Mouse (Mus musculus) heart, embryonic 11.5 days (tissue): Measurements from ENCODE around the gene Ier5l. TPM values are rescaled to one million over a fixed set of nuclear protein-coding genes. Genes with fewer than 3 reads are reported as not detected.
A peak's percentile ranks its signal among the peaks of the same experiment; 100 is the strongest.

Source experiments
- ATAC-seq: fragments of 200-750 bp; cut with Nextera tagmentation; replicated peaks from 2 replicates; pipeline ENCODE4 v1.8.0; 2017; ENCODE audit warnings: moderate library complexity; ENCODE audit not compliant: insufficient number of reproducible peaks, low FRiP score, low TSS enrichment
- H3K27ac ChIP-seq: fragments of 300-500 bp; sonication (generic); 2 replicates; pipeline ENCODE4 v1.5.1; 2014; ENCODE audit warnings: mild to moderate bottlenecking, low read depth, low read length
- H3K27me3 ChIP-seq: fragments of 300-500 bp; sonication (generic); 2 replicates; pipeline ENCODE4 v1.6.1; 2014; ENCODE audit warnings: mild to moderate bottlenecking, low read length, mixed read lengths; ENCODE audit not compliant: control insufficient read depth, insufficient read depth
- H3K36me3 ChIP-seq: fragments of 300-500 bp; sonication (generic); 2 replicates; pipeline ENCODE4 v1.6.1; 2014; ENCODE audit warnings: mild to moderate bottlenecking, low read length, moderate library complexity, mixed read lengths; ENCODE audit not compliant: control insufficient read depth, insufficient read depth
- H3K4me1 ChIP-seq: fragments of 300-500 bp; sonication (generic); 2 replicates; pipeline ENCODE4 v1.6.1; 2014; ENCODE audit warnings: low read length; ENCODE audit not compliant: control insufficient read depth, insufficient read depth
- H3K4me2 ChIP-seq: fragments of 300-500 bp; sonication (generic); 2 replicates; pipeline ENCODE4 v1.6.1; 2014; ENCODE audit warnings: mild to moderate bottlenecking, moderate library complexity
- H3K4me3 ChIP-seq: fragments of 300-500 bp; sonication (generic); 2 replicates; pipeline ENCODE4 v1.5.1; 2014; ENCODE audit warnings: low read depth, low read length
- H3K9ac ChIP-seq: fragments of 300-500 bp; sonication (generic); 2 replicates; pipeline ENCODE4 v1.6.1; 2014; ENCODE audit warnings: mild to moderate bottlenecking, low read depth, low read length, moderate library complexity
- H3K9me3 ChIP-seq: fragments of 300-500 bp; sonication (generic); replicated peaks from 2 replicates; pipeline ENCODE4 v1.6.1; 2016; ENCODE audit warnings: low read length; ENCODE audit not compliant: control insufficient read depth
- WGBS: fragments of 180-500 bp; shearing (Covaris S2); extraction: QIAGEN DNeasy Blood & Tissue Kit; methylation state at CpG from one replicate; pipeline ENCODE4 v1.1.7; 2014; ENCODE audit not compliant: insufficient replicate concordance; 5-methylcytosine and 5-hydroxymethylcytosine counted together
- polyA plus RNA-seq: library from polyadenylated mRNA; unstranded; fragments of >200 nt; fragmentation: Nextera tagmentation; extraction: Ambion mirVana; gene quantifications from 2 replicates; pipeline ENCODE4 v1.2.1, GENCODE M21; 2014

Gene Ier5l
- polyA plus RNA-seq, 1 experiment from 2014 or later = 2.4 TPM

DNA sequence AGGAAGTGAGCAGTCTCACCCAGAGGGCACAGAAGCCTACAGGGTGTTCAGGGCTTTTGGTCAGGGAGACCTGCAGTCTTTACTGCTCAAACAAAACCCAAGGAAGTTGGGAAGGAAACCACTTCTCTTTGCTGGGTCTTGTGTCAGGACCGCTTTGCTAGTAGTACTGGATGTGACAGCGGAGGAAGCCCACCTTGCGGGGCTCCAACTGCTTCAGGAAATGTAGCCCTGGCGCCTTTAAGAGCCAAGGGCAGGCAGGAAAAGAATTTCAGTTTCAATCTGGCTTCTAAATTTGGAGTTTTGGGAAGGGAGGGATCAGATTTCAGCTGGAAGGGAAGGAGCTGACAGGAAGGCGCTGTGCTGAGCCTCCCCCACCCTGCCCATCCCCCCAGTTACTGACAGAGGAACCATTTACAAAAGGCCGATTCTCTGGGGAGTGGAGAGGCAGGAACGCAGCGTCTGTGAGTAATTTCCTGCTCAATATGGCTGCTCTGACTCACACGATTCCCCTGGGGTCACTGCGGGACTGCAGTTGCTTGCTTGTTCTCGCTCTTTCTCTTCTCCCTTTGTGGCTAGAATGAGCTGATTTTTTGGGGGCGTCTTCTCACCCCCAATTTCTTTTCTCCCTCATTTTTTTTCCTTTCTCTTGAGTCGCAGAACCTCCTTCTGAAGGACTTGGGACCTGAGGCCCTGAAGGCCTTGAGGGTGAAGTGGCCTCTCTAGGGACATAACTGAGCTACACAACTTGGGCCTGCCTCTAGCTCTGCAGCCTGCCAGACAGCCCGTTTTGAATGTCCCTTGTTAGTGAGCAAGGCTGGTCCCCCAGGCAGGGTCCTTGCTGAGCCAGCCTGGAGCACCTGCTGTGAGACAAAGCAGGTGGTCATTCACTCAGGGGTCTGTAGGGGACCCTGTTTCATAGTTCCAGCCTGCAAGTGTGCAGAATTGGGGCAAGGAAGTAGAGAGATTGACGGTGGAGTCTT is 32.2 kb downstream of the Ier5l start:
- peak overlapping the region; percentile 100 for H3K27ac ChIP-seq
- peak overlapping the region; percentile 86 for H3K4me2 ChIP-seq
- peak overlapping the region; percentile 89 for H3K9ac ChIP-seq
- H3K4me3 ChIP-seq = peak overlapping the region; percentile 41
- H3K27me3 ChIP-seq = no peaks in the 10 kb centered on the region
- peaks cover 72% of the 10 kb centered on the region for H3K4me1 ChIP-seq
- ATAC-seq = peak; percentile 57
- WGBS = 8% methylated on average over 15 of the region's 15 CpGs
- no peaks in the 10 kb centered on the region for H3K9me3 ChIP-seq
- peaks cover 24% of the 10 kb centered on the region for H3K36me3 ChIP-seq

DNA sequence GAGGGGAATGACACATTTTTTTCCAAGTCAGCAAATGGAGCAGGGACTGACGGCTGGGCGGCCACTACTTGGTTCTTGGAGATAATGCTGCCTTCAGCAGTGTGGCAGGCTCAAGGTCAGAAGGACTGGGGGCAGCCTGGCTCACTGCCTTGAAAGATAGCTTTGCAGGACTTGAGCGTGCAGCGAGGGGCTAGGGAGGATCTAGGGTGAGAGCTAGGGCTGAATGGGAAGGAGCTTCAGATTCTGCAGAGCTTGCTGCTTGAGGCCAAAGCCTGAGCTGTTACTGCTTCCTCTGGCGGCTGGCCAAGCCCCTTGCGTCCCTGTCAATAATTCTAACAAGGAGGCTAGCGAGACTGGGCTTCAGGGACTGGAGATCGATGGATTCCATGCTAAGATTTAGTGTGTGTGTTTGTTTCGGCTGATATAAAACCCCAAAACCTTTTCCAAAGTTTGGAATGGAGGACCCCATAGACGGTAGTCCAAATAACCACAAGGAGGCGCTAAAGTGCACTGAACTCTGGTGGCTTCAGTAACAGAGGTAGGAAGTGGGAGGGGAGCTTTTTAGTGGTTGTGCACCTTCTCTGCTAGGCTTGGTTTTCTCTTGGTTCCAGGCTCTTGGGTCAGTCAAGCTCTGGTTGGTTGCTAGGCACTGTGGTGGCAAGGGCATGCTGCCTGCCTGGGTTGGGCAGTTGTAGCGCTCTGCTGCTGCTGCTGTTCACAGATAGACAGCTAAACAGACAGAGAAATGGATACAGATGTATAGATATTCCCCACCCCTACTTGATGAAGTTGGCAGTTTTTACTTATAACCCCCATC is 33.1 kb downstream of the Ier5l start:
- peak overlapping the region; percentile 86 for H3K4me2 ChIP-seq
- peaks cover 24% of the 10 kb centered on the region for H3K36me3 ChIP-seq
- 11% methylated on average over 12 of the region's 12 CpGs for WGBS
- H3K4me1 ChIP-seq = peaks cover 67% of the 10 kb centered on the region
- peak overlapping the region; percentile 100 for H3K27ac ChIP-seq
- peak; percentile 50 for ATAC-seq
- peak overlapping the region; percentile 89 for H3K9ac ChIP-seq
- H3K4me3 ChIP-seq = peak overlapping the region; percentile 25; the same call in 1 of the 2 replicates
- no peaks in the 10 kb centered on the region for H3K9me3 ChIP-seq
- H3K27me3 ChIP-seq = no peaks in the 10 kb centered on the region

DNA sequence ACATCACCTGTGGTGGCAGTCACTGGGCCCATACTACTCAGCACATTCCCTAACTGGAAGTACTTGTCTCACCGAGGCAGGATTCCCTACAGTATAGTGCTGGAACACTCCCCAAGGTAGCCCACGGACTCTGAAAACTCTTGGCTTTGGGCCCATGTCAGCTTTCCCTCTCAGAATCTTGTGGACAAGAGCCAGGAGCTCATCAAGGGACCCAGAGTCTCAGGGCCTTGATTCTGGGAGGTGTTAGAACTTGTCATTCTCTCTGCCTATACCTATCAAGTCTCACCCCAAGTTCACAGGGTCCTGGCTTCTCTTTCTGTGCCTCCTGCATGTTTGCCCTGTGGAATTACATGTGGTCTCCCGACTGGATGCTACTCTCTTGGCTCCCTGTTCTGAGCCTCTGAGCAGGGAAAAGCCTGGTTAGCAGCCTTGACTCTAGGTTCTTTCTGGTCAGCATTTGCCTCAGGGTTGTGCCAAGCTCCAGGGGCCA is 33.8 kb downstream of the Ier5l start:
- Histone ChIP-seq H3K4me3 (no peak overlapping the region), H3K27ac (peak overlapping the region; percentile 100), H3K9ac (peak overlapping the region; percentile 89), H3K9me3 (no peaks in the 10 kb centered on the region), H3K27me3 (no peaks in the 10 kb centered on the region), H3K4me2 (peak overlapping the region; percentile 86), H3K36me3 (peaks cover 24% of the 10 kb centered on the region), H3K4me1 (peaks cover 60% of the 10 kb centered on the region)
- no peak for ATAC-seq
- 33% methylated on average over 3 of the region's 3 CpGs for WGBS

DNA sequence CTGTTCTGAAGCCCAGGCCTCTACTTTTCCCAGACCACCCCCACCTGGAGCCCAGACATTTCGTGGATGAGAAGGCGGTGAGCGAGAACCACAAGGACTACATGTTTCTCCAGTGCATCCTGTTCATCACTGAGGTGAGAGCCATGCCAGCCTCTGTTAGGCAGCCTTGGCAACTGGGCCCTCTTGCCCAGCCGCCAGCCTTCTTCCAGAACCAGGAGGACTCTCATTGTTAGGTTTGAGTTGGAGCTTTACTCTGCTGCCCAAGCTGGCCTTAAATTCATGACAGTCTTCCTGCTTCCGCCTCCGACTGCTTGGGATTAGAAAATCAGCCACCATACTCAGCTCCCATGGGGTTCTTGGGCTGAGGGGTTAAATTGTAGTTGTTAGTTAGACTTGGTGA is 34.4 kb downstream of the Ier5l start:
- WGBS = 93% methylated on average over 6 of the region's 6 CpGs
- no peak overlapping the region for H3K4me2 ChIP-seq
- peaks cover 54% of the 10 kb centered on the region for H3K4me1 ChIP-seq
- no peaks in the 10 kb centered on the region for H3K27me3 ChIP-seq
- no peak for ATAC-seq
- no peak overlapping the region for H3K4me3 ChIP-seq
- H3K27ac ChIP-seq = peak overlapping the region; percentile 100
- no peaks in the 10 kb centered on the region for H3K9me3 ChIP-seq
- peak overlapping the region; percentile 60 for H3K9ac ChIP-seq
- peaks cover 24% of the 10 kb centered on the region for H3K36me3 ChIP-seq

DNA sequence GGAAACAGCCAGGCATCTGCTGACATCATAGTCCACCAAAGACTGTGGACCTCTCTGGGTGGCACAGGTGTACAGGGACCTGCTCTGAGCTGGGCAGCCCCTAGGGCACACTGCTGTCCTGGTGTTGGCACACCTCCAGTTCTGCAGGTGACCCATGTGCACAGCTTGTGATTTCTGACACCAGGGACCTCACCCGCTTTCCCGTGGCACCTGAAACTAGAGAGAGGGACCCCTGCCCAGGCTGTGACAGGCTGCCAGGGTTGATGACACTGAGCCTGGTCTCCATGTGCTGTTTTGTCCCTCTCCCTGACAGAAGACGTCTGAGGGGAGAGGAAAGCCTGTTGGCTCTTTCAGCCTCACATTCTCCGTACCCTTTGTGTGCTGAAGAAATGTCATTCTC is 36.2 kb downstream of the Ier5l start:
- Histone ChIP-seq H3K27me3 (no peaks in the 10 kb centered on the region), H3K9me3 (no peaks in the 10 kb centered on the region), H3K4me1 (peaks cover 36% of the 10 kb centered on the region), H3K27ac (no peak overlapping the region), H3K9ac (no peak overlapping the region), H3K36me3 (peaks cover 40% of the 10 kb centered on the region), H3K4me3 (no peak overlapping the region), H3K4me2 (no peak overlapping the region)
- no peak for ATAC-seq
- WGBS = 97% methylated on average over 4 of the region's 4 CpGs

DNA sequence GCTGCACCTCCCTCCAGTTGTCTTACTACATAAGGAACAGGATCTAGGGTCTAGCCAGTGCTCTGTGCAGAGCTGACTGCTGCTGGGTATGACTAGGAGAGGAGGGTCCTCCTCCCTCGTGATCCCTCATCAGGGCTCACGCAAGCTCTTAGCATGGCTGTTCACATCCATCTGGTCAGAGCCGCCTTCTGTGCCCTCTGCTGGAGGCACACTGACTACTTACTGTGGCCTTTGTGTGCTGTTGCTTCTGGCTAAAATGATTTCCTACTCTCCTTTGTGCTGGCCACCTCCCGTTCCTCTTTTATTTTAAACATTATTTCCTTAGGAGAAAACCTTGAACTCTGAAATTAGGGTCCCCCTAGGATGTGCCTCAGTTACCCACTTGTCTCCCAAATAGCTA is 37.2 kb downstream of the Ier5l start:
- ATAC-seq = no peak
- Histone ChIP-seq H3K27ac (no peak overlapping the region), H3K4me1 (peaks cover 27% of the 10 kb centered on the region), H3K4me2 (no peak overlapping the region), H3K36me3 (peaks cover 40% of the 10 kb centered on the region), H3K4me3 (no peak overlapping the region), H3K9me3 (no peaks in the 10 kb centered on the region), H3K9ac (no peak overlapping the region), H3K27me3 (no peaks in the 10 kb centered on the region)
- WGBS = 90% methylated on average over 4 of the region's 4 CpGs

DNA sequence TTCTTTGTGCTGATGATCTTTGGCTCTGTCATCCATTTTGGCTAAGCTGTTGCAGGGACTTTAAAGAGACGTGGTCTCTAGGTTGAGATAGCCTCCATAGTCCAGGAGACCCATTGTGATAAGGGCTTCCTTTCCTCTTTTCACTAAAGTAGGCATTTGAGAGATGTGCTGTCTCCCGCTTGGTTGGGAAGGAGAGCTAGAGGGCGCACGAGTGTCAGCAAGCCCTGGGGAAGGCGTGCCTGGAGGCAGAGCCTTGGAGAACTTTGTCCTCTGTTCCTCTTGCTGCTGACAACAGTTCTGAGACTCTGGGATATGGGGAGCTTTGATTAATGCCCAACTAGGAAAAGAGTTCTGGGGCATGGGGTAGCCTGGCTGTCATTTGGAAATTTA is 37.9 kb downstream of the Ier5l start:
- Histone ChIP-seq H3K4me3 (no peak overlapping the region), H3K27me3 (no peaks in the 10 kb centered on the region), H3K36me3 (peaks cover 44% of the 10 kb centered on the region), H3K9me3 (no peaks in the 10 kb centered on the region), H3K9ac (no peak overlapping the region), H3K27ac (no peak overlapping the region), H3K4me2 (no peak overlapping the region), H3K4me1 (peaks cover 23% of the 10 kb centered on the region)
- no peak for ATAC-seq
- 60% methylated on average over 5 of the region's 5 CpGs for WGBS

DNA sequence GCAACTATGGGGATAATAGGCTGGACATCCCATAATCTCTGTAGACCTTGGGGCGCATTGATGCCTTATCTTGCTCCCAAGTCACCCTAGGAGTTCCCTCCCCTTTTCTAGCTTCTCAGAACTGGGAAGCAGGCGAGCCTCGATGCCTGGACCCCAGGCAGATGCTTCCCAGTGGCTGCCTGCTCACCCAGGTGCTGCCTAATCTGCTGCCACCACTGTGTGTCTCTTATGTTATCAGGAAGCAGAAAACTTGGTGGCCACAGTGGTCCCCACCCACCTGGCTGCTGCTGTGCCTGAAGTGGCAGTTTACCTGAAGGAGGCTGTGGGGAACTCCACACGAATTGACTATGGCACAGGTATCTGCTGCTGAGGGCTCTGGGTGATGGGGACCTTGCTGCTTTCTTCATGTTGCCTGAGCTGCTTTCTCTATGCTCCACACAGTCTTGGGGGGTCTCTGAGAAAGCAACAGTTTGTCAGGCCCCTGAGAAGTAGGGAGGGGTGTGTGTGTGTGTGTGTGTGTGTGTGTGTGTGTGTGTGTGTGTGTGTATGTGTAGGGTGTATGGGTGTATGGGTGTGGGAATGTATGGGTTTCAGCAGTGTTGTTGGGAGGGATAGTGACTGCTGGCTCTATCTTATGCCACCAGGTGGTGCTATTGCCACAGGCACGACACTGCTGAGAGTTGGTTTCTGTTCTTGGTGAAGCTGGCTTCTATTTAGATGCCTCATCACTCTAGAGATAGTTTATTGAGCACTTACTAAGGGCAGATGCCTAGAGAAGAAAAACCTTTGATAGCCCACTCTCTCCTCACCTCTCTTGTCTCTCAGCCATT is 38.5 kb downstream of the Ier5l start:
- H3K9me3 ChIP-seq = no peaks in the 10 kb centered on the region
- H3K4me1 ChIP-seq = peaks cover 17% of the 10 kb centered on the region
- WGBS = 47% methylated on average over 5 of the region's 5 CpGs
- ATAC-seq = no peak
- H3K27ac ChIP-seq = no peak overlapping the region
- H3K4me3 ChIP-seq = no peak overlapping the region
- no peak overlapping the region for H3K4me2 ChIP-seq
- peaks cover 49% of the 10 kb centered on the region for H3K36me3 ChIP-seq
- no peak overlapping the region for H3K9ac ChIP-seq
- no peaks in the 10 kb centered on the region for H3K27me3 ChIP-seq
